Mouse (Mus musculus) E14TG2a.4 (cell line): ENCODE results near the gene Msantd3.

ENCODE experiments used
- H3K27me3 ChIP-seq: 2 replicates; pipeline ENCODE4 v1.6.1; 2014; ENCODE audit warnings: low read length, control low read depth; ENCODE audit not compliant: insufficient read depth
- H3K36me3 ChIP-seq: 2 replicates; pipeline ENCODE4 v1.6.1; 2014; ENCODE audit warnings: low read length, control low read depth; ENCODE audit not compliant: insufficient read depth
- H3K4me1 ChIP-seq: replicated peaks from 2 replicates; pipeline ENCODE4 v1.6.1; 2014; ENCODE audit warnings: low read depth, low read length, control low read depth
- H3K4me3 ChIP-seq: replicated peaks from 2 replicates; pipeline ENCODE4 v1.5.1; 2014; ENCODE audit warnings: mild to moderate bottlenecking, low read length
- H3K9me3 ChIP-seq: 2 replicates; pipeline ENCODE4 v1.6.1; 2014; ENCODE audit warnings: low read length, control low read depth
- CTCF ChIP-seq: conservative IDR thresholded peaks from 2 replicates; pipeline ENCODE4 v1.5.1; 2014; ENCODE audit warnings: low read length
- NANOG ChIP-seq: IDR thresholded peaks from 2 replicates; pipeline ENCODE4 v1.6.1; 2014; ENCODE audit warnings: borderline replicate concordance, low read length, mixed read lengths
- POU5F1 ChIP-seq: IDR thresholded peaks from 2 replicates; pipeline ENCODE4 v1.6.1; 2014; ENCODE audit warnings: low read length, borderline replicate concordance

Gene Msantd3

DNA sequence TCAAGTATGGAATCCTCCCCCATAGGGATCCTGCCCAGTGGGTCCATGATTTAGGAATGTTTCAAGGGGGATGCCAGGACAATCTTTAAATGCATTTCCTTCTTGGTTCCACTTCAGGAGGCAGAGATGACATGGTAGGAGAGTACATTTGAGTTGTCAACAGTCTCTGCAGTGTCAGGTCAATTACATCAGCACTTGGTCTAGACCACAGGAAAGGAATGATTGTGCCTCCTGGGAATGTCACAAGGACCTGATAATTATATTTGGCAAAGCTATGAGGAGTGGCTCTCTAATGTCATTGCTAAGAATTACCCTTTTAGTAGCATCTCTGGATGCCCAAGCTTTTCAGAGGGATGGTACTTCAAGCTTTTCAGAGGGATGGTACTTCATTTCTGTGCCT is 25.2 kb downstream of the Msantd3 start:
- H3K36me3 ChIP-seq: peaks cover 53% of the 10 kb centered on the region
- no peaks in the 10 kb centered on the region for H3K27me3 ChIP-seq
- TF ChIP-seq CTCF: no peak
- no peak for TF ChIP-seq NANOG
- no peak for TF ChIP-seq POU5F1
- no peaks in the 10 kb centered on the region for H3K9me3 ChIP-seq
- H3K4me3 ChIP-seq: no peak overlapping the region
- H3K4me1 ChIP-seq: peaks cover 53% of the 10 kb centered on the region

DNA sequence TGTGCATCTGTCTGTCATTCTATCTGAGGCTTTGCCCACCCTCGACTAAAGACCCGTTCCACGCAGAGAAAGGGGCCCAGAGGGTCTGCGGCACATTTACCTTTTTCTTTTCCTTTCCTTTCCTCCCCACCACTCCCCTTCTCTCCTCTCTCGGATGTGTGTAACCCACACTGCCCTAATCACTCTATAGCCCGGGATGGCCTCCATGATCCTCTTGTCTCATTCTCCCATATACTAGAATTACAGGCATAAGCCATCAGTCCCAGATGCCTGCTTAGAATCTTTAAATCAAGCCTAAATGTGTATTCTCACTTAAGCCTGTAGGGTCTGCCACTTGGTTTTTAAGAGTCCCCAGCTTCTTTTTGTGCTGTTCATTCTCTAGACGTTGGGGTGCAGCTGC is 36.6 kb downstream of the Msantd3 start:
- Histone ChIP-seq H3K9me3 (peaks cover 16% of the 10 kb centered on the region), H3K4me1 (peaks cover 84% of the 10 kb centered on the region), H3K4me3 (no peak overlapping the region), H3K27me3 (no peaks in the 10 kb centered on the region), H3K36me3 (no peaks in the 10 kb centered on the region; the same call in 1 of the 2 replicates)
- TF ChIP-seq POU5F1: no peak
- TF ChIP-seq CTCF: no peak
- no peak for TF ChIP-seq NANOG

DNA sequence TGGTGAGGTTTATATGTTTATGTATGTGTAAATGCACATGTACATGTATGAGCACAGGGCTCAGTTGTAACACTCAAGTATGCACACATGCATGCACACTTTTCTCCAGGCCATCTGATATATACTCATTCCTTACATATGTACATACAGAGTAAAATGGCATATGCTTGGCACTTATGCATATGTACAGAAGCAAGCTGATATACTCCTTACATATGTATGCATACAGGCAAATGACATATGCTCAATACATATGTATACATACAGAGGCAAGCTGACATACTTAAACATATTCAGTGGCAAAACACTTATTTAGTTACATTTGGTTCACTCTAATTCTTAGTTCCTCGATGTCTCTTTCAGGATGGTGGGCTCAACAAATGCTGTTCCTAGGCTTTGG is 38.1 kb downstream of the Msantd3 start:
- Histone ChIP-seq H3K27me3 (no peaks in the 10 kb centered on the region), H3K4me3 (no peak overlapping the region), H3K4me1 (peaks cover 86% of the 10 kb centered on the region), H3K9me3 (peaks cover 16% of the 10 kb centered on the region), H3K36me3 (no peaks in the 10 kb centered on the region; the same call in 1 of the 2 replicates)
- TF ChIP-seq POU5F1: no peak
- TF ChIP-seq CTCF: no peak
- TF ChIP-seq NANOG: no peak

DNA sequence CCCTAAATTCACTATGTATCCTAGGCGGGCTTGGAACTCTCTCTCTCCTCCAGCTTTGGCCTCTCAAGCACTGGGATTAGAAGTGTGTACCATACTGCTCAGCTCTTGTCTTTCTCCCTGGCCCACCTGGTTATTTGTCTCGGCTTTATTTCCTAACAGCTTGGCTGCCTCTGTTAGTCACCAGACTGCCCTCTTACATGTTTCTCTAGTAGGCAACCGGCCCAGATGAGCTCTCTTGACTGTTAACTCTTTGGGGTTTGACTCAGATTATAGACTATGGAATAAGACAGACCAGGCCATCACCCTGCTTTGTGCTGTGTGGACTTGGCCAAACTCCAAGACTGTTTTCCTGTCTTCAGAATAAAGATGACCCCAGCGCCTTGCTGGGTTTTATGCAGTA is 38.7 kb downstream of the Msantd3 start:
- TF ChIP-seq POU5F1: no peak
- Histone ChIP-seq H3K27me3 (no peaks in the 10 kb centered on the region), H3K4me3 (no peak overlapping the region), H3K4me1 (peaks cover 87% of the 10 kb centered on the region), H3K9me3 (peaks cover 12% of the 10 kb centered on the region), H3K36me3 (no peaks in the 10 kb centered on the region; the same call in 1 of the 2 replicates)

DNA sequence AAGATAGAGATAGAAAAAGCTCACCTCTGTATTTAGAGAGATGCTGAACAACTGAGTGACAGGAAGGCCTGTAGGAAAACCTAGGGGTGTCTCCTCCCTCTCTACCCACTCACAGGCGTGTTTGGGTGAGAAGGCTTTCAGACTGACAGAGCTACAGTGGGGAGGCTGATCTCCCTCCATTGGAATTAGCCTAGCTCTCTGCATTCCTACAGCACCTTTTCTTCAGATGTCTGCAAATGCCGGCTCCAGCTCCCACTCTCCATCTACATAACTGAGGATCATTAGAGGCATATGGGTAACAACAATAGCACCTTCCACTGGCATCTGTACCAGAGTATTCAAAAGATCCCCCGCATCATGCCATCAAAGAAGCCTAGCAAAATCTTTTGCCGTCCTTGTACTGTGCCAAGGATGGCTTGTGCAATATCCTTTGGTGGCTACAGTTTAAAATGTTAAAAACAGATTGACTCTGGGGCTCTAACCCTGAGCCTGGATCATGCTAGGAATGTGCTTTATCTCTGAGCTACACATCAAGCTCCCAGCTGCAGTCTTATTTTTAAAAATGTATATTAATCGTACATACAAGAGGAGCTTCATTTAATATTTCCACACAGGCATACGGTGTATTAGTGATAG is 39.9 kb downstream of the Msantd3 start:
- Histone ChIP-seq H3K4me3 (no peak overlapping the region), H3K36me3 (no peaks in the 10 kb centered on the region), H3K4me1 (peaks cover 88% of the 10 kb centered on the region), H3K27me3 (no peaks in the 10 kb centered on the region), H3K9me3 (peaks cover 2% of the 10 kb centered on the region)
- TF ChIP-seq POU5F1: peak; percentile 20; the same call in 1 of the 2 replicates
- no peak; the same call in none of the 2 replicates for TF ChIP-seq NANOG

DNA sequence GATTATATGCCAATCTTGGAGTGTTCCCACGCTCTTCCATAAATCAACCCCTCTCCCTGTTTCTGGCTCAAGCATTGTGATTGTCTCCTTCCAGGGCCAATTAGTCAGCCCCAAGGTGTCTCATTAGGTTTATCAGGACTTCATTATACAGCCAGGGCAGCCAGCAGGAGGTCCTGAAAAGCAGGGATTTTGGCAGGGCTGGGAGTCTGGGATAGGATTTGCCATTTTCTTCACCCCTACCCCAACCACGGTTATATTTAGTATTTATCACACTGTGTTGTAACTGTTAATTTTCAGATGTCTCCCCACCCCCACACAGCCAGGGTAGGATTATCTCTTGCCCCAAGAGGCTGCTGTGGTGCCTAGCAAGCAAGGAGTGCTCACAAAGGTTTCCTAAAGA is 41.5 kb downstream of the Msantd3 start:
- TF ChIP-seq POU5F1: no peak
- TF ChIP-seq NANOG: no peak
- TF ChIP-seq CTCF: no peak

DNA sequence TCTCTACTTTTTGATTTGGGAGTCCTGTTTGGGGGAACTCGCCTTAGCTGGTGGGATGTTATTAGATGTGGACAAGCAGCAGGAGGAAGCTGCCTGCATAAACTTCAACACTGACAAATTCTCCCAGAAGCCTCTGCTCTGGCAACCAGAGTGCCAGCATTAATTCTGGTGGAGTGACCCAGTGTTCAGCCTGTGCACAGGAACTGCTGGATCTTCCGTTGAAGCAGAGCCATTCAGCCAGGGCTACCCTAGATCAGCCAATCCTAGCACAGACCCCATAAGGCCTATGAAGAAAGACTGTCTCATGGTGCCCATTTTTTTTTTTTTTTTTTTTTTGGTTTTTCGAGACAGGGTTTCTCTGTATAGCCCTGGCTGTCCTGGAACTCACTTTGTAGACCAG is 42.3 kb downstream of the Msantd3 start:
- Histone ChIP-seq H3K27me3 (no peaks in the 10 kb centered on the region), H3K9me3 (no peaks in the 10 kb centered on the region), H3K4me3 (no peak overlapping the region), H3K4me1 (peaks cover 81% of the 10 kb centered on the region), H3K36me3 (no peaks in the 10 kb centered on the region)
- no peak for TF ChIP-seq POU5F1
- TF ChIP-seq CTCF: no peak
- TF ChIP-seq NANOG: no peak

More for the DNA sequence above, 41.5 kb downstream of the Msantd3 start:
- Histone ChIP-seq H3K27me3 (no peaks in the 10 kb centered on the region), H3K9me3 (no peaks in the 10 kb centered on the region), H3K36me3 (no peaks in the 10 kb centered on the region), H3K4me1 (peaks cover 81% of the 10 kb centered on the region), H3K4me3 (no peak overlapping the region)

DNA sequence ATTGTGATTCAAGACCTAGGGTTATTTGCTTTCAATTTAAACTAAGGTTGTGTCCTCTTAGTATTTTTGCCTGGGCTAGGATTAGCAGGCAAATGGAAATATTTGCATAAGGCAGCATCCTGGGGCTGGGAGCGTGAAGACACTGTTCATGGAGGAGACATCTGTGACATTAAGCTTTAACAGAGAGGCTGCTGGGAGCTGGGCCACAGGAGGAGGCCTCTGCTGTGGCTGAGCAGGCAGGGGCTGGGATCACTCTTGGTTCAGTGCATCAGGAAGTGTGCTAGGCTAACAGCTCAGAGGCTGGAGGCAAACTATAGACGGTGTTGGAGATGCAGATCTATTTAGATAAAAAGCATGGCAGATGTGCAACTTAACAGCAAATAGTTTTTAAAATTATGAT is 43.2 kb downstream of the Msantd3 start:
- Histone ChIP-seq H3K4me1 (peaks cover 80% of the 10 kb centered on the region), H3K9me3 (no peaks in the 10 kb centered on the region), H3K4me3 (no peak overlapping the region), H3K27me3 (no peaks in the 10 kb centered on the region), H3K36me3 (peaks cover 4% of the 10 kb centered on the region; the same call in 1 of the 2 replicates)
- TF ChIP-seq NANOG (no peak), POU5F1 (no peak), CTCF (no peak)

DNA sequence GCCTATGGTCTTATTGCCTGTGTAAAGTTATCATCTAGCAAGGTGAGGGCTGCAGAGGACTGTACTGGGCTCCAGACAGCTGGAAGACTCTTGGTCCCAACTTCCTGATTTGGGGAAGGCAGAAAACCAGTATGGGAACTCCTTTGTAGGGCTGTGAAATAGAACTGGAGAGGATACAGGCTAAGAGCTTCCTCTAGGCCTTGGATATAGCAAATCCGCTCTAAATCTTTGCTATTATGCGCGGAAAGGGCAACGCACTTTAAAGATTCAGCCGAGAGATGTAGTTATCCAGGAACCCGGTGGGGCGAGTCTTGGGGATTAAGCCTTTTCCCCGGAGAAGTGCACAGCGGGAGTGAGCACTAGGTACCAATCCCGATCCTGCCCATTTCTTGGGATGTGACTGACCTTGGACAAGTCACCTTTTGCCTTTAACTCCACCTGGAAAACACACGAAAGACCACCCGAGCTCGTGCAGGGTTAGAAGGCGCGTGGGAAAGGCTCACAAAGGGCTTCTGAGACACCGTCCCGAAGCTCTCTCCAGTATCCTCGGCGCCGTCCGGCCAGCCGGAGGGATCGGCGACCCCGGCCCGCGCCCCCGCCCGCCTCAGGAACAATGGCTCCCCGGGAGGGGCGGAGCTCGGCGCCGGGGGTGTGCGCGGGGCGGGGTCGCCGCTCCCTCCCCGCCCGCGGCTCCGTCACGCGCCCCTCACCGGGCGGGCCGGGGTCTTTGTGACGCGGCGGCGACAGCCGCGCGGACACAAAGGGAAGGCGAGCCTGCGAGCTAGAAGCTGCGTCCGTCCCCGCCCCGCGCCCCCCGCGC is 44.9 kb downstream of the Msantd3 start, which contains the start of gene Tmeff1:
Tmeff1 (plus strand) TSS at position 754 of the 820 bp plus-strand sequence.
- H3K9me3 ChIP-seq: no peaks in the 10 kb centered on the region
- H3K4me3 ChIP-seq: peak within 1 kb of the TSS; percentile 95
- TF ChIP-seq POU5F1 (no peak), CTCF (no peak), NANOG (no peak)
- H3K36me3 ChIP-seq: peaks cover 13% of the 10 kb centered on the region
- H3K27me3 ChIP-seq: no peaks in the 10 kb centered on the region
- H3K4me1 ChIP-seq: peaks cover 81% of the 10 kb centered on the region
